Mouse (Mus musculus) left cerebral cortex, adult 9 months (tissue): ENCODE data around the gene Ccdc69.

Source experiments
- DNase-seq, 2 experiments: peaks; one replicate each; pipeline ENCODE4 v3.0.0; 2022; ENCODE audit warnings: low spot score in 2 of 2

The Ccdc69 gene

DNA sequence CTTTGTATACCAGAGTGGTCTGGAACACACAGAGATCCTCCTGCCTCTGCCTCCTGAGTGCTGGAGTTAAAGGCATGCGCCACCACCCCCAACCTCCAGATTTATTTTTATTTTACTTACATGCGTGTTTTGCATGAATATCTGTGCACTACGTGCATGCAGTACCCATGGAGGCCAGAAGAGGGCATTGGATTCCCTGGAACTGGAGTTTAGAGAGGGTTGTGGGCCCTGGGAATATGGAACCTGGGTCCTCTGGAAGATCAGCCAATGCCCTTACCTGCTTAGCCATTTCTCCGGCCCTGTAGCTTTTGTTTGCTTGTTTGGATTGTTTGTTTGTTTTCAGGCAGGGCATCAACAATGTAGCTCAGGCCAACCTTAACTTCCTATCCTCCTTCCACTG is 36.6 kb downstream of the Ccdc69 start:
- DNase-seq, result no peak

DNA sequence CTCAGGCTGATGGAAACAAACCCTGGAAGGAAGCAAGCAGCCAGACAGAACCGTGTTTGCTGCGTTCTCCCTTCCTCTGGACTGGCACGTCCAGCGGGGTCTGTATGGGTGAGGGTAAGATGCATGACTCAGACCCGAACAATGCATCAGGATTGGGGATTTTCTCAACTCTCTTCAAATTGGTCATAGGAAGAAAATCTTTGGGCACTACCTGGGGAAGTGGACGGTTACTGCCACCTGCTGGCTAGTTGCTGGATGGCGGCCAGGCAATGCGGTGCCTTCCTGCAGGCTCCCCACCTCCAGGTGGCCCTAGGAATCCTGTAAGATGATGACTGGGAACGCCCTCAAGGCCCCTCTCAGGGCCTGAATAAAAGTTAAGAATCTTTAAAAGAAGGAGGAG is 38.3 kb downstream of the Ccdc69 start:
- peak in 1 of 2 experiments; percentile 79 for DNase-seq

DNA sequence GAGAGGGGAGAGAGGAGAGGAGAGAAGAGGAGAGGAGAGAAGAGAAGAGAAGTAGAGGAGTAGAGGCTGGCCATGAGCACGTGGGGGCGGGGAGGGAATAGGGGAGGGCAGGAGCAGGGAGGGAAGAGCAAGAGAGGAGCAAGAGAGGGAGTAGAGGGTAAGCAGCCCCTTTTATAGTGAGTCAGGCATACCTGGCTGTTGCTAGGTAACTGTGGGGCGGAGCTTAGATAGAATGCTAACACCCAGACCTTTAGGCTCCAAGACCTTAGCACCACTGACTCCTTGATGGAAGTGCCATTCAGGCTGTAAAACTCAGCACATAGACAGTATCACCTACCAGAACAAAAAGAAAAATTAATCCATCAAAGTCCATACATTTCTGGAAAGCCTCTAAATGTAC is 41.3 kb downstream of the Ccdc69 start:
- DNase-seq, result no peak

DNA sequence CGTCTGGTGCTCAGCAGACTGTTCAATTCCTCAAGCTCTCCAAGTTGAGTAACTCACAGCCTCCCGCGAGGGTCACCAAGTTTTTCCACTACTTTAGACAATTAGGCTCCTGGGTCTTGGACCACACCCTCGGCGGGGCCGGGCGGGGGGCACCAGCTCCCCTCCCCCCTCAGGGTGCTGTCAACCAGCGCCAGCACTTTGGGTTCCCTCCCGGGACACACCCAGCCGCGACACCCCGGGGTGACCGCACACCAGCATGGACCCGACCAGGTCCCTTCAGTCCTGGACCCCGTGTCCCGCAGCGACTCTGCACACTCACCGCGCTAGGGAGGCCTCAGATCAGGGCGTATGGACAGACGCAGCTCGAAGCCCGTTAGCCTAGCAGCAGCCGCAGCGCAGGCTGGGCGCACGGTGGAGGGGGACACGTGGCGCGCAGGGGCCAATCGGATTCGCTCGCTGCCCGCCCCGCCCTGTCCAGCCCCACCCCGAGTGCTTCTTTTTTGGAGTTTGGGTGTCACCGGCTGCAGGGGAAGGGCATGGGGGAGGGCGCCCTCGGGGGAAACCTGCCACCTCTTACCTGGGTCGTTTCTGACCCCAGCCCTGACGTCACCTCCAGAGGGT is 44.8 kb downstream of the Ccdc69 start, which contains the start of gene Anxa6:
Gene Anxa6 (minus strand): TSS at position 406 of the 621 bp plus-strand sequence.
- peak in 1 of 2 experiments; percentile 72 for DNase-seq

DNA sequence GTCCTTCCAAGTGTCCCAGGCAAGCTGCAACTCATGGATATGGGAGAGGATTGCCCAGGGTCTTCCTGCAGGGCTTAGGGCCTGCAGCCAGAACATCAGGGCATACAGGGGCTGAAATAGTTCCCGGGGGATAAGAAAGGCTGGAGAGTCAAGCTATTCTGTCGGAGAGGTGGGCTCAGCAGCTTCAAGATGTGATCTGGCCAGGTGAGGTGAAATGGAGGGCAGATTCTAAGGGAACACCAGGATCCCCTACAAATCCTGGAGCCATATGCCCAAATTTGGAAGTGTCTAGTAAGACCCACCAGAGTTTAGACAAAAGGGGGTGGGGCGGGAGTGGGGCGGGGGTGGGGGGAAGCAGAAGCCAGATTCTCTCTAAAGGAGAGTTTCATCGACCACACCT is 45.6 kb downstream of the Ccdc69 start:
- no peak for DNase-seq

DNA sequence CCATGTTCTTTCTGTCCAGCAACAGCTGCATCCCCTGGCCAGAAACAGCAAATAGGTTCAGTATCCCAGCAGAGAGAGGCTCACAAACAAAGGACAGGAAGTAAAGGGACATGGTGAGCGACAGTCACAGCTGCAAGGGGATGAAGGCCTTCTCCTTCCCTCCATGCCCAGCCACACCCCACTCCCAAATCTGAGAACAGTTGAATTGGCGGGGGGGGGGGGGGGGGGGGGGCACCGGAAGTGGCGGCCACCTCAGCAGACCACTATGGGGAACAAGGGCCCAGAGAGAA is 46.0 kb downstream of the Ccdc69 start:
- DNase-seq, result no peak

DNA sequence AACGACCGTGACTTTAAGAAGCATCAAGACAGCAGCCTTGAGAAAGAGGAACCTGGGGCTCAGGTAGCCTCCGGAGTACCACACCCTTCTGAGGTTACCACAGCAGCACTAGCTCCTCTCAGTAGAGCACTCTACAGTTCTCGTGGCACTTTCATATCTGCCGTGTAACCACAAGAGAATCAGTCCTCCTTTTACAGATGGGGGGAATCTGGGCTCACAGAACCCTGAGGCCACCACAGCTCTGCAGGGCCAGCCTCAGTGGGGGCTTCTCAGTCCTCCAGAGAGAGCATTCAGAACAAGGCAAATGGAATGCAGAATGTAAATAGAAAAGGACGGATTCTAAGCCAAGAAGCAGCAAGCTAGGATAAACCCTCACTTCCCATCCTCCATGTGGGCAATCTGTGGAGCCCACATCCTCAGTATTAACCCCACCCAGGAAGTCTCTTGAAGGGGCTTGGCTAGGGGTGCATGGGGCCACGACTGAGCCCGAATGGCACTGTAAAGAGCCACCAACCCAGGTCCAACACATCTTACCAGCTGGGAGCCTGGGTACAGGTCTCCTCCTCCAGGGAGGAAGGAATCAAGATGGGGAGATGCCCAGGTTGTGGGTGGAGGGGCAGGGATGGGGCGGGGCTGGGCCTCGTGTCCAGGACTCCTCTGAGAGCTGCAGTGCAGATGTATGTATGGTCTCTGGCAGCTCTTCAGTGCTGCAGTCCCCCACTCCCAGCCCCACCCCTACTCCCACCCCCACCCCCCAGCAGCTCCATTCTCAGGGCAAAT is 46.5 kb downstream of the Ccdc69 start:
- no peak for DNase-seq

DNA sequence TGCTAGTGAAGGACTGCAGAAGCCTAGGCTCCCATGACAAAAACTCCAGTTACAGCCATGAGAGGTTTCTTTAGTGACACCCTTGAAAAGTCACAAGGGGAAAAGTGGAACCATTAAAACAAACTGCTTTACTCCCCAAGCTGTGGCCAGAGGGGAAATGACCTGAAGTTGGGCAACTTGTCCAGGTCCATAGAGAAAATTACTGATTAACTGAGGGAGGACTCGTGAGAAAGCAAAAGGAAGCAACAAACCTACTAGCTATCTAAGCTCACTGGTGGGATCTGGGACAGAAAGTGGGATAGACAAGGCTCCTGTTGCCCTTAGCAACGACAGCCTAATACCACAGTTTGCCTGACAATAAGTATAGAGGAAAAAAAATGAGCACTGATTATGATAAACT is 49.4 kb downstream of the Ccdc69 start:
- DNase-seq, result no peak

DNA sequence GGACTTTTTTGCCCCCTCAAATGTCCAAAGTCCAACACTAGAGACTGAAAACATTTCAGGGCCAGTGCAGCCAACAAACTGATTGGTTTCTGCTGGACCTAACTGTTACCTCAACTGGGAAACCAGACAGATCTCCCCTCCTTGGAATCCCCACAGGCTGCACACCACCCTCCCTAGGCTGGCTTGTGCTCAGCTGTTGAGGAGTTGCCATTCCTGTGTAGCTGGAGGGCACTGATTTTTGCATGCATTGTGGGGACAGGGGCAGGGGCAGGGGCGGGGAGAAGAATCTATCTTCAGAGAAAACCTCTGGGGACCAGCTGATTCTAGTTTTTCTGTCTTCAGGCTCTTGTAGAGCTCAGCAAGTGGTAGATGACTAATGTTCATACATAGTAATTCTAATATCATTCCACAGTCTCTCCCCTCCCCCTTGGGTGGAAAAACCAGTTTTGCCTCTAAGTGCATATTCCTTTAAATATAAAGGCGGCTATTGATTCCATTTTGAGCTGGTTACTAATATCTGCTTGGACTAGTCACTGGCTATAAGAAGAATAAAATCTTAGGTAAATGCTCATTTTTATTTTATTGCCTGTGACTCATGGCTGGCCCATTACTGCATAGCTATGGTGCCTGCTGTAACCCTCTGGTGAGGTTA is 50.6 kb downstream of the Ccdc69 start:
- DNase-seq, result no peak

DNA sequence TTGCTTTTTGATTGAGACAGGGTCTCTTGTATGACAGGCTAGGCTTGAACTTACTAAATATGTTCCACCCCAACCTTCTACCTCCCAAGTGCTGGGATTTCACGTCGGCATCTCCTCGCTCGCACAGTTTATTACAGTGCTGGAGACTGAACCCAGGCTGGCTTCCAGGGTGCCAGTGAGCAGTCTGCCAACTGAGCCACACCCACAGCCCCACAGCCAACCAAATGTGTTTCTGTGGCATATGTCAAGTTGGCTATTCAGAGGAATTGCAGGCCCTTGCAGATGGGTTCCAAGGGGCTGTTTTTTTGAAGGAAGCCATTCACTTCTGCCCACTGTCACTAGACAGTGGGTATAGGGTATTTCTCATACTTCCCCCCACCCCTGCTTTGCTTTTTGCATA is 52.0 kb downstream of the Ccdc69 start:
- no peak for DNase-seq

DNA sequence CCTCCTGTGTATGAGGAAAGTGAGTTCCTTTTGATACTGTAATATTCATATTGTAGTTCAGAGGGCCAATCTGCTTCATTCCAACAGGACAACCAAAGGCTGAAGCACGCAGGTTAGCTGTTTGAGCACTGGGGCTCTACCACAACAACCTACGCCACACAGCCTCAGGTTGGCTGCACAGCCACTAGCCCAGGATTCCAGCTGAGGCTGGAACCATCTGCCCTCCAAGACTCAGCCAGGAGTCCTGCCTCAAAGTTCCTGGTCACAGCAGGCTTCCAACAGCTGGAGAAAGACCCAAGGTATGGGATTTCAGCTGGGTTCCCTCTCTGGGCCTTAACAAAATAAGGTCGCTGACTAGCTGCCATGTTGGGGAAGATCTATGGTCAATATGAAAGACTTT is 54.3 kb downstream of the Ccdc69 start:
- no peak for DNase-seq

DNA sequence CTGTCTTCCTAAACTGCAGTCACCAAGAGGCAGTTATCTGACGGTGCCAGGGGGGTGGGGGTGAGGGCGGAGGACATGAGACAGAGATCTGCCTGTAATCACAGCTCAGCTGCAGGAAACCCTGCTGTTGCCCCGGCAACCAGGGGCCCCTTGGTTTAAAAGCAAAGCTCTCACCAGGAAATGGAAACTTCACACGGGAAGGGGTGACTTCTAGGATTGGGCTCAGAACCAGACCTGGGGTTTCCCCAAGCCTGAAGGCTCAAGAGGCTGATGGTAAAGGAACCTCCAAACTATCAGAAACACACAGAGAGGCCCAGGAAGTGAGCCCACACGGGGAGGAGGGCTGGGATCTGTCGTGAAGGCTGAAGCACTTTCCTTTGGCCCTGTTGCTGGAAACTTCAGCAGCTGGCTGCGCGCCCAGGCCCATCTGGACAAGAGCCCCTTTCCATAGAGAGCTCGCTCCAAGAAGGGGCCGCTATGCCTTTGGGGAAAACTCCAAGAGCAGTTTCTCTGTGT is 54.8 kb downstream of the Ccdc69 start:
- DNase-seq, result peak in 1 of 2 experiments; percentile 66

DNA sequence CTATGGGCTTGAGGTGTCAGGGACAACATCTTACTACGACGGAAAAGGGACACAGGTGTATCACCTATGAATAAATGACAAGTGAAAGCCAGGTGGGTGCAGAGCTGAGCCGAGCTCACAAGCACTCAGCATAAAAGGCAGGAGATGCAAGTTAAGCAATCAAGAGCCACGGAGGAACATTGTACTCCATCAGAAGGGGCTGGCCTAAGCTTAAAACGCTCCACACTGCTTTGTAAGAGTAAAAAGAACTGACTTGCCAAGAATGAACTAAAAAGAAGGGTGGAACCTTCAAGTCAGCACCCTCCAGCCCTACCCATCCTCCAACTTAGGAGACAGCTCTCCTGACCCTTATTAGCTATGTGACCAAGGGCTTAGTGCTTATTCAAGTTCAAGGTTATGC is 55.4 kb downstream of the Ccdc69 start:
- no peak for DNase-seq

DNA sequence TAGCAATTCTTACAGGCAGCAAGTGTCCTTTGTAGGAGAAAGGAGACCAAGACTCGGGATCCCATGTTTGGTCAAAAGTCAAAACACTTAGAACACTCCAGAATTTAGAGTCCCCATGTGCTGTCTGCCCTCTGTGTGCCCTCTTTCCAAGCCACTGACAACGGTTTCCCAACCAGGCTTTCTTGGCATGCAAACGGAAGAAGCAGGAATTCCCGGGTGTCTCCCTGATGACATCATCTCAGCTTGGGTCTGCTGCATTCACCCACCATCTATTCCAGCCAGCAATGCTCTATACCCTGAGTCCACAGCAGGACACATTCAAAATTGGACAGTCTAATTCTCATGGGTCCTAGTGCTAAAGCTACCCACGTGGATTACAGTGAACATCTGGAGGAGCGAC is 56.1 kb downstream of the Ccdc69 start:
- no peak for DNase-seq

DNA sequence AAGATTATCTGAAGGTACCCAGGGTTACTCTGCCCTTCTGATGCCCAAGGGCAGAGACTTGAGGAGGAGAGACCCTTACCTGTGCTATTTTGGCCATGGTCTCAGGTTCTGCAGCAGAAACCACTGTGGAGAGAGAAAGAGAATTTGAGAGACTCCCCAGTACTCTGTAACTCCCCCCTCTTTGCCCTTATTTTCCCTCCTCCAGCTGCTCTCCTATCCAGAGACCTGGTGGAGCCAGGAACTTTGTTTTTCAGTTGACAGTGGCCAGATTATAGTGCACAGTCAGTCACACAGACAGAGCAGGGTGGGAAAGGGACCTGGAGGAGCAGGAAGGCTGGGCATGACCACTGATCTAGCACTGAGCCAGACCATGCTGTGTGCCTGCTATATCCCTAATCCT is 56.5 kb downstream of the Ccdc69 start:
- no peak for DNase-seq

DNA sequence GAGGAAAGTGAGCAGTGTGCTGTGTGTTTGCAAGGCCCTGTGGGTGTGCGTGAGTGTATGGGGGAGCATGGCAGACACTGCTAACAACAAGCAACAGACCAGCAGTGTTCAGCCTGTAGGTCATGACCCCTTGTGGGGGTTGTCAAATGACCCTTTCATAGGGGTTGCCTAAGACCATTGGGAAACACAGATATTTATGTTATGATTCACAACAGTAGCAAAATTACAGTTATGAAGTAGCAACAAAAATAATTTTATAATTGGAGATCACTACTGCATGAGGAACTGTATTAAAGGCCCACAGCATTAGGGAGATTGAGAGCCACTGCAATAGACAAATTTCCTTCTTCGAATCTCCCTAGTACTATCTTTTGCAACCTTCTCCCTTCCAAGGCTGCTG is 58.2 kb downstream of the Ccdc69 start:
- no peak for DNase-seq

DNA sequence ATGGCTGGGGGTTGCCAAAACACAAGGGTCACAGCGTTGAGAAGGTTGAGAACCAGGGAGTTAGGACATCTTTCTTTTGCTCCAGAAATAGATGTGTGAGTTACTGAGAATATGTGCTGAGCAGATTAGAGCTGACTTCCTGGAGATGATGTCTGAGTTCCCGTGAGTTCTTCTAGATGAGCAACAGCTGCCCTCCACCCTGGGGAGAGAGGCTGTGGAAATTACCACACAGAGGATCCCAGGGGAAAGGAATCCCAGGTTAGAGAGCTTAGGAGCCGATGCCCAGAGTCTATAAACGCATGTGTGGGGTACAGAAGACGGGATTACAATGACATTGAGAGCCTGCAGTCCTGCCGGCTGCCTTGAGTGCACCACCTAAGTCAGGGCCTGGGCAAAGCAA is 59.9 kb downstream of the Ccdc69 start:
- no peak for DNase-seq

DNA sequence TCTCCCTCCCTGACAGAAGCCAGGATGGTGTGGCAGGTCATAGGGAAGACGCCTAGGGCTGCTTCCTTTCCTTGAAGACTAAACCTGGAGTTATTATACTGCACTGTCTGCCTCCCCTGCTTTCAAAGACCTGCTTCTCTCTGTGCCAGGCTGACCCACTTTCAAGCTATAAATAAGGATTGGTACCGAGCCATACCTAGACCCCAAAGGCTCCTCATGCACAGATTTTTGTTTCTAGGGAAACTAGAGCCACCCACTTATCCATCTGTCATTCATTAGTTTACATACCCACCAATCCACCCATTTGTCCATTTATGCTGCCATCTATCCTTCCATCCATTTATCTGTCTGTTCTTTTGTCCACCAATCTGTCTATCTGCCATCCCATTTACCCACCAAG is 60.7 kb downstream of the Ccdc69 start:
- DNase-seq, result peak in 1 of 2 experiments; percentile 26

DNA sequence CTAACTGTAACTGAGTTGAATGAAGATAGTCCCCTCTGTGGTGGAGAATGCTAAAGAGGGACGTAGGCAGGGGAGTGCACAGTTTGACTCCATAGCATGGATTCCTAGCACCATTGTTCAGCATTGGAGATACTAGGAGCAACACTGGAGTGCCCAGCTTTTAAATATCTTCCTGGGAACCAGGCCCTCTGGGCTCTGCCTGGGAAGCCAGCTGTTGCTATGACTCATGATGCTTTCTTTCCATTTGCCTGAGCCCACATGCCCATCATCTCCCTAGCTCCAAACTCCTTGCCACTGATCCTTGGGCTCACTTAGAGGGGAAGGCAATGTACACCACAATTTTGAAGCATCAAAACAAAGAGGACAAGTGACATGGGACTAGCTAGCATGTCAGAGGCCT is 61.2 kb downstream of the Ccdc69 start:
- DNase-seq, result peak in 1 of 2 experiments; percentile 34

DNA sequence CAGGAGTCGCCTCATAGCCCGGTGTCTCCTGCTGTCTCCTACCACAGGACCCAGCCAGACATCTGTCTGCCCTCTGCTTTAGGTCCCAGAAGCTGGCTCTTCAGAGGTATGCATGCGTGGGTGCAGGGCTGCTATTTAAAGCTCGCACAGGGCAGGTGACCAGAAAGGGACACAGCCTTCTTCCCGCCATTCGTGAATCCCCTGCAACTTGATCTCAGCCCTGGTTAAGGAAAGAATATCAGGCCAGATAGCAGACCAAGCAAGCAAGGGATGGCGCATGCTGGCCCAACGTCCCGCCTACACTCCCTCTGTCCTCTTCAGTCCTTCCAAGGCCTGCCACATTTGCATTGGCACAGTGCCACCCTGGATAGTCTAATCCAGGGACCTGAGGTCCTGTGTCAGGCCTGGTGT is 62.1 kb downstream of the Ccdc69 start:
- peak in 1 of 2 experiments; percentile 34 for DNase-seq

DNA sequence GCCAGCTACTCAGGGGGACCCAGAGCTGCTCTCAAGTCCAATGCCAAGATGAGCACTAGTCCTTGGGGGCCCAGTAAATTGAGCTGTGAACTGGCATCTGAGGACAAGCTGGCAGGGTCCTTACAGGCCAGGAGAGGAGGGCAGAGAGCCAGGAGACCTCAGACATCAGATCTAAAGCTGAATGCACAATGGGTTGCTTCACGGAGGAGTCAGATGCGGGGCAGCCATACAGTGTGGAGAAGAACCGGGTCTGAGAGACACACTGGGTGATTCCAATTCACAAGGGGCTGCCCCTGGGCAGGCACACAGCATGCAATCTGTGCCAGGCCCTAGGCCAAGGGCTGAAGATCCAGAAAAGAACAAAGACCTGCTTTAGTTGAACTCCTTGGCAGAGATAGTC is 62.7 kb downstream of the Ccdc69 start:
- peak in 1 of 2 experiments; percentile 35 for DNase-seq

DNA sequence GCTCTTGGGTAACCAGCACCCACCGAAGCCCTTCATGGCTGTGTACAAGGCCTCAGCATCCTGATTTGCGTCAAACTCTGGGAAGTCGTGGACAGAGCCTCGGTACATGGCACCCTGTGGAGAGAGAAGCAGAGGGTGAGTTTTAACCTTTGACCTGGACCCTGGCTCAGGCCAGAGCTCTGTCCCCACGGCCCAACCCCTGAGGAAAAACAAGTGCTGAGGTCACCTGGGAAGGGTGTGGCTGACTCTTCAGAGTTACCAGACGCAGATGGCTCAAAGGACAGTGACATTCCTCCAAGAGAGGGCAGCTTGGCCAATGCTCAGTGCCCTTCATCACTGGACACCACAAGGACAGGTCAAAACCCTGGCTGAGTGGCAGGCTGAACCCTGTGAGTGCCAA is 64.1 kb downstream of the Ccdc69 start:
- DNase-seq, result no peak
